Mouse (Mus musculus) urinary bladder, adult 2 months (tissue): Measurements from ENCODE around the gene Vmn1r169. TPM values are rescaled to one million over a fixed set of nuclear protein-coding genes. Genes with fewer than 3 reads are reported as not detected.
"Not testable (repeated sequence)": the region's sequence is repeated elsewhere in the genome, so short reads cannot be mapped to it uniquely, and the experiment has no call there.

ENCODE experiments used
- DNase-seq: peaks from one replicate; pipeline ENCODE4 v3.0.0; 2022; ENCODE audit warnings: low spot score
- polyA plus RNA-seq: library from polyadenylated mRNA; depleted of rRNA; stranded (reverse); fragments of >200 nt; gene quantifications from 2 replicates; pipeline ENCODE4 v1.2.3, GENCODE M21; 2012; rRNA removed

The Vmn1r169 gene
- not detected in 2 replicates for polyA plus RNA-seq

DNA sequence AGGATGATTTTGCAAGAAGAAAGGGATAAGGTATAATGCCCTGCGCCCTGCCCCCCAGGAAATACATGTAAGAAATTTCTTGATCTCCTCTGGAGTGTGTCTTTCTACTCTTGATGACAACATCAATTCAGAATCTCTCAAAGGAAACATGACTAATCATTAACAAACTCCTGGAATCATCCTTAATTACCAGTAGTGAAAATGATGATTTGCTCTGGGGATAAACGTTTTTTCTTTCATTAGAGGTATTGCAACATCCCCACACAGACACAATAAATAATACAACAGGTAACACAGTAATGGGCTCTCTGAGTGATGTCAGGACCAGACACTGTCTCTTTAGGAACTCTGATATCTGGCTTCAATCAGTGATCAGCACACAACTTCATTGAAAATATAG lies at the start of gene Vmn1r169:
Gene Vmn1r169, plus strand, starts transcription at position 301 of the 400 bp plus-strand sequence.
- not testable (repeated sequence) for DNase-seq

DNA sequence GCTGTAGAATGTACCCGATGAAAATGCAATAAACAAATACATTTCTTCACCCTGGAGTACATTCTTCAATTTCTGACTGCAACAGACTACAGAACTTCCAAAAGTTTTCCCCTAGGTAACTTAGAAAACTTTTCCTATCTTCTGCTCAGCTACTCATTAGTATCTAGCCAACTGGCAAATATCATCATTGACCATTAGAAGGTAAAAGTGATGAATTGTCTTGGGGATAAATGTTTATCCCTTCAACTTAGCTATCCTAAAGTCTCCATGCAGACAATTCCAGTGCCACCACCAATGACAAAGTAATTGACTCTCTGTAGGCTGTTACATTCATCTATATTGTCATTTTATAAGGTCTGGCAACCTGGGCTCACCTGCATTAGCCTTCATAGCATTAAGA lies 35.9 kb upstream of the Vmn1r169 start, which contains the start of gene Vmn1r168:
Gene Vmn1r168, plus strand, starts transcription at position 301 of the 400 bp plus-strand sequence.
- not testable (repeated sequence) for DNase-seq

DNA sequence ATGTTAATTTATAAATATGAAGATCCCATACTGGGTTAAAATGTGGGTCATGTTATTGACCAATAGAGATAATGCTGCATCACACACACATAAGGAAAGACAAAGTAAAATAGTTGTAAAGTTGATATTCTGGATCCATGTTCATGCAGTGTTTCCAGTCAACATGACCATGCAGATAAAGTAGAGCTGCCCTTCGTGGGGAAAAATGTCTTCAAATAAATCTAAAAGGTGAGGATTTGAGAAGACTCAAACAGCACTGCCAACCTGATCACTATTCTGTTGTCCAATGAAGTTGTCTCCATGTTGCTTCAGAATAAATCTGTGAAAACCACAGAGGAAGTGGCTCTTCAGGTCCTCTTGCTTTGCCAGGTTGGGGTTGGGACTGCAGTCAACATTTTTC lies 30.5 kb downstream of the Vmn1r169 start, which contains the start of gene Vmn1r170:
Gene Vmn1r170, plus strand, starts transcription at position 301 of the 400 bp plus-strand sequence.
- not testable (repeated sequence) for DNase-seq

Other genes with a start within 250 kb of the Vmn1r169 start
- gene Nlrp5, start 189.6 kb upstream of the Vmn1r169 start, polyA plus RNA-seq = 0.03 TPM in 1 of 2 replicates, not detected in the other
- not detected in 2 replicates for gene Vmn1r167, start 68.3 kb upstream of the Vmn1r169 start, polyA plus RNA-seq
- not detected in 2 replicates for gene Vmn1r168, start 35.8 kb upstream of the Vmn1r169 start, polyA plus RNA-seq
- gene Vmn1r170, start 30.6 kb downstream of the Vmn1r169 start, polyA plus RNA-seq = not detected in 2 replicates
- gene Vmn1r171, start 55.2 kb downstream of the Vmn1r169 start, polyA plus RNA-seq = not detected in 2 replicates
- gene Vmn1r172, start 82.8 kb downstream of the Vmn1r169 start, polyA plus RNA-seq = not detected in 2 replicates
- gene Vmn1r173, start 125.2 kb downstream of the Vmn1r169 start, polyA plus RNA-seq = not detected in 2 replicates
- not detected in 2 replicates for gene Vmn1r174, start 176.7 kb downstream of the Vmn1r169 start, polyA plus RNA-seq
- not detected in 2 replicates for gene Vmn1r175, start 235.1 kb downstream of the Vmn1r169 start, polyA plus RNA-seq